Mouse (Mus musculus): ENCODE data around the gene Ide. TPM values are rescaled to one million over a fixed set of nuclear protein-coding genes. Genes with fewer than 3 reads are reported as not detected.

Gene Ide
- 16.5 and 18.2 TPM in 2 replicates for total RNA-seq (2023)

DNA sequence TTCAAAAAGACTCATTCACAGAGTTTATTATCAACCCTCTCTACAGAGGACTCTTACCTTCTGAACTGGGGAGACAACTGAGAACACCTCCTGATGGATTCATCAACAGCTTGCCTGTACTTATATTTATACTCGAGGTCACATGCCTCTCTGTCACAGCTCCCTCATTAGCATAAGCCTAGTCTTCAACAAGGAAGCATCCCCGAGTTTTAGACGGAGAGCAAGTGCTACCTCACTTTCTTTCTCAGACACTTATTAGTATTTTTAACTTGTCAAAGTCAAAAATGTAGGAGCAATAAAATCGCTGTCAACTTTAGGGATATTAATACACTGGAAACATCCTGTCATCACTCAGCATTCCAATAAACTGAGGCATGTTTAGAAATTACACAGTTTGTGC is at the start of gene Ide:
Ide (minus strand) TSS at position 101 of the 400 bp plus-strand sequence.

GRCm38 (mm10) chr19:37375755-37376615 is 38.3 kb upstream of the Ide start, which contains the start of gene Kif11:
Kif11 (plus strand) TSS chr19:37376403.

Other genes with a start within 250 kb of the Ide start
- gene March5, start 130.3 kb downstream of the Ide start, total RNA-seq (2023) = 39.9 and 40.5 TPM in 2 replicates
- 1.3 and 2.2 TPM in 2 replicates for gene Cpeb3, start 129.3 kb downstream of the Ide start, total RNA-seq (2023)
- 51.0 and 58.3 TPM in 2 replicates for gene Kif11, start 38.6 kb upstream of the Ide start, total RNA-seq (2023)
- gene Hhex, start 97.0 kb upstream of the Ide start, total RNA-seq (2023) = 54.1 and 54.6 TPM in 2 replicates
- 60.5 and 62.8 TPM in 2 replicates for gene Exoc6, start 212.6 kb upstream of the Ide start, total RNA-seq (2023)